ENCODE assay signal across 10 mouse cellular contexts in the genomic region with DNA sequence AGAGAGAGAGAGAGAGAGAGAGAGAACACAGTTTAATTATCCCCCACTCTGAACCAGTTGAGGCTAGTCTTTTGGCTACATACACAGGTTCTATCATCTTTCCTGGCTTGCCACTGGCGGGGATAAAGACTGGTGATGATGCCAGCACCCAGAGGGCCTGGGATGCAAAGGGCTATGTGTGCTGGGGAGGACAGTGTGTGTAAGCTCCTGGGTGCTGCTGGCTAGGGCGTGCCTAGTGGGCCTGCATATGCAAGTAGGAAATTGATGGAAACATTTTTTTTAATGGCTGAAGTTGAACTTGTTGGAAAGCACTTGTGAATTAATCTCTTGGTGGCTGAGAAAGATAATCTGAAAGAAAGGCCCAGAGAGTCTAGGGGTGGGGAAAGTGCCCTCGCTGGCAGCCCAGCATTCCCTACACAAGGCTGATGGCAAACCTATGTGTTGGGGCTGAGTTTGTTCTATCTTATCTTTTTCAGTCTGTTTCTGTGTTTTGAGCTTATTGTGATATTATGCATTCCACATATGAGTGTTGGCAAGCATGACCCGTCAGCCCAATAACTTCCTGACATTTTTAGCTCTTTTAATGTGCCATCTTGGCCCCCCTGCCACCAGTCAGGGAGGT. TPM values are rescaled to one million over a fixed set of nuclear protein-coding genes. Genes with fewer than 3 reads are reported as not detected.
DNase-seq lines count a peak whose midpoint lies in the region; ATAC-seq lines count a peak whose summit lies in the region.
"Had no signal": no experiment of that assay in that cellular context is flagged by ENCODE, and none has a peak within 500 bp of the region (broad histone marks: within the 10 kb centered on the region; RNA-seq: fewer than 3 reads in every experiment).

No protein-coding gene starts in this region.

- H3K9ac ChIP-seq in heart, embryonic 16.5 days (ENCODE audit: low read length), result no peak overlapping the region
- no peak overlapping the region for H3K9ac ChIP-seq in liver, embryonic 16.5 days (ENCODE audit: low read depth, low read length)

- peak overlapping the region; percentile 74 for H3K27ac ChIP-seq in heart, embryonic 16.5 days (ENCODE audit: low read length)
- peak overlapping the region; percentile 80 for H3K27ac ChIP-seq in liver, embryonic 16.5 days (ENCODE audit: low read length)

- no peaks in the 10 kb centered on the region for H3K27me3 ChIP-seq in heart, embryonic 16.5 days (ENCODE audit: control insufficient read depth, insufficient read depth, low read length)
- no peaks in the 10 kb centered on the region for H3K27me3 ChIP-seq in liver, embryonic 16.5 days (ENCODE audit: control insufficient read depth, insufficient read depth, low read depth, low read length)

- H3K4me2 ChIP-seq in heart, embryonic 16.5 days (ENCODE audit: low read depth, low read length), result no peak overlapping the region
- H3K4me2 ChIP-seq in liver, embryonic 16.5 days (ENCODE audit: low read depth, low read length), result peak overlapping the region; percentile 36

- WGBS in heart, embryonic 16.5 days, result 34% methylated on average over 4 of the region's 4 CpGs
- 19% methylated on average over 4 of the region's 4 CpGs for WGBS in liver, embryonic 16.5 days (ENCODE audit: insufficient replicate concordance)

- H3K9me3 ChIP-seq in heart, embryonic 16.5 days (replicated peaks; ENCODE audit: control insufficient read depth, low read length), result no peaks in the 10 kb centered on the region
- no peaks in the 10 kb centered on the region for H3K9me3 ChIP-seq in liver, embryonic 16.5 days (replicated peaks; ENCODE audit: control insufficient read depth, low read length)

- no peaks in the 10 kb centered on the region for H3K36me3 ChIP-seq in heart, embryonic 16.5 days (ENCODE audit: control insufficient read depth, insufficient read depth)
- H3K36me3 ChIP-seq in liver, embryonic 16.5 days (ENCODE audit: control insufficient read depth, insufficient read depth), result no peaks in the 10 kb centered on the region

- ATAC-seq in heart, embryonic 16.5 days (replicated peaks; ENCODE audit: extremely low read depth, insufficient read depth, low FRiP score), result peak; percentile 53; the same call in 1 of the 2 replicates
- ATAC-seq in common myeloid progenitor, adult 5-6 weeks (replicated peaks; ENCODE audit: low read depth, poor library complexity, severe bottlenecking), result peak; percentile 31; the same call in 1 of the 2 replicates
- peak; percentile 74 for ATAC-seq in liver, embryonic 16.5 days (ENCODE audit: low read depth)
- no peak for ATAC-seq in frontal cortex, adult (ENCODE audit: low TSS enrichment)

- no peak overlapping the region for H3K4me3 ChIP-seq in heart, embryonic 16.5 days (ENCODE audit: low read length)
- no peak overlapping the region for H3K4me3 ChIP-seq in liver, embryonic 16.5 days (ENCODE audit: low read depth, low read length)

- H3K4me1 ChIP-seq in heart, embryonic 16.5 days (ENCODE audit: control insufficient read depth, insufficient read depth, low read length), result peaks cover 47% of the 10 kb centered on the region
- peaks cover 41% of the 10 kb centered on the region for H3K4me1 ChIP-seq in liver, embryonic 16.5 days (ENCODE audit: control insufficient read depth, low read depth, low read length)

- DNase-seq in heart, adult 9 months (ENCODE audit: low spot score in 2 of 2), result no peak
- DNase-seq in gonadal fat pad, adult 2 months (ENCODE audit: low read depth), result peak; percentile 86
- DNase-seq in adrenal gland, postnatal 36 days, result no peak
- DNase-seq in testis, postnatal 14 days (ENCODE audit: low spot score), result no peak
- DNase-seq: thymus, postnatal 4 days had no signal

RNA-seq across cellular contexts. Expression of gene Bcl11a, which starts 22.7 kb away (rescaled TPM):
- 15.0 TPM in 2 replicates for polyA plus RNA-seq in heart, embryonic 16.5 days (2015; fragmentation: Nextera tagmentation; extraction: Ambion mirVana)
- total RNA-seq in common myeloid progenitor, adult 5-6 weeks (2017), result 66.2 and 92.3 TPM in 2 replicates
- 0.14 and 0.24 TPM in 2 replicates for polyA plus RNA-seq in gonadal fat pad, adult 2 months (2012; rRNA removed)
- 17.7 and 20.9 TPM in 2 replicates for polyA plus RNA-seq in liver, embryonic 16.5 days (2015; fragmentation: Nextera tagmentation; extraction: Ambion mirVana)
- 1 to 10 TPM; 4.9 to 5.4 TPM for total RNA-seq in adrenal gland, postnatal 36 days (2021)

RNA-seq across cellular contexts. Expression of gene A830031A19Rik, which starts 25.7 kb away (rescaled TPM):
- not detected in 2 replicates for polyA plus RNA-seq in heart, embryonic 16.5 days (2015; fragmentation: Nextera tagmentation; extraction: Ambion mirVana)
- total RNA-seq in common myeloid progenitor, adult 5-6 weeks (2017), result not detected in 2 replicates
- not detected in 2 replicates for polyA plus RNA-seq in gonadal fat pad, adult 2 months (2012; rRNA removed)
- not detected in 2 replicates for polyA plus RNA-seq in liver, embryonic 16.5 days (2015; fragmentation: Nextera tagmentation; extraction: Ambion mirVana)
- total RNA-seq in adrenal gland, postnatal 36 days (2021), result not detected
- total RNA-seq: adrenal gland, postnatal 25 days had no signal

Comparison
In these comparisons a context has a peak if more than half of its experiments do, and no peak if none do; other contexts are left out.
1. RNA of gene Bcl11a, which starts 22.7 kb away (polyA plus RNA-seq): 17.7 to 20.9 TPM in liver, embryonic 16.5 days and 15.0 TPM in heart, embryonic 16.5 days; 0.14 to 0.24 TPM in gonadal fat pad, adult 2 months; every median in the first group is over 10 times any median in the second.